Mouse (Mus musculus) brain, adult 2 months (tissue): ENCODE results near the gene Polg.
A peak's percentile ranks its signal among the peaks of the same experiment; 100 is the strongest.

ENCODE experiments used
- DNase-seq: peaks from one replicate; pipeline ENCODE4 v3.0.0; 2011; ENCODE audit warnings: low read depth, low spot score

Gene Polg

DNA sequence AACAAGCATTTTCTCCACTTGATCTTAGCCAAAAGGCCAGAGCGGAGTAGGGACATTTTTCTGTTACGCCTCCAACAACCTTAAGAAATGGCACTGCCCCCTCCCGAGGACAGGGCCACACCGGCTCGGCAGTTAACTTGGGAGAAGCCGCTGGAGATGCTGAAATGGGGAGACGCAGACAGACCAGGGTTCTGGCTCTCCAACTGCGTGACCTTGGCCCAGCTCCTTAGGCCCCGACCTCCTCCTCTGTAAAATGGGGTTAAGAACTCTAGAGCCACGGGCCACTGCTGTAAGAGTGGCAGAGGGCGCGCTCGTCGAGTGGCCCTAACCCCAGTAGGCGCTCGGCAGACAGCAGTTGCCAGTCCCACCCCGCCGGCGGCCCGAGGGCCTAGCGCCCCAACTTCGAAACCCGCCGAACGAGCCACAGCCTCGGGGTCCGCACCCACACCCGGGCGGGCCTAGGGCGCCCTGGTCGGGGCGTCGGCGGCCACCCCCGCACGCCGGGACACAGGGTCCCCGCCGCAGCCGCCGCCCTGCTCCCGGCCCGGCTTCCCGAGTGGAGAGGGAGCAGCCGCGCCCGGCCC is 609 bp downstream of the Polg start:
- DNase-seq, result peak; percentile 42

DNA sequence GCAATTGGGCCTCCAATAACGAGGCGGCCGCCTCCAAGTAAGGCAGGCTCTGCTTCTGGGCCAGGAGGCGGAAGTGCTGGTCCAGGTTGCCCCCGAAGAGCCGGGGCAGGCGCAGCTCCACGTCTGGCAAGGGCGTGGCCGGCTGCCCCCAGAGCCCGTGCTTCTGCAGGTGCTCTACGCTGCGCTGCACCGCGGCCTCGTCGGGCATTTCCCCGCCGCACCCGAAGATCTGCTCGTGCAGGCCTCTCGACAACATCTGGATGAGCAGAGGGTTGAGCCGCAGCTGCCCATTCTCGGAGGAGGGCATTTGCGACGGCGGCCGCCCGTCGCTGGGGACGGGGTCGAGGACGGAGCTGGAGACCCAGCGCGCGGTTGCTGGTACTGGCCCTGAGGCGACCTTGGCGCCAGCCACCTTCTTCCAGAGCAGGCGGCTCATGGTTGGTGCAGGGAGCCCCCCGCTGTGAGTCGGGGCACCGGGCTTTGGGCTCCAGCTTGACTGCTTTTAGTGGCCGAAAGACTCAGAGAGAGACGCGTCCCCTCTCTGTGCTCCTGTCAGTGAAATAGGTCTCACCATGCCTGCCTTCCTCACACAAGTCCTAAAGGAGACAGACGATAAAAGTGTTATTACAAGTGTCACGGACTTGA is 1.3 kb downstream of the Polg start:
- no peak for DNase-seq

GRCm38 (mm10) chr7:79463376-79464077 is 2.6 kb downstream of the Polg start:
- peak; percentile 20 for DNase-seq

GRCm38 (mm10) chr7:79461721-79462120 is 4.4 kb downstream of the Polg start:
- no peak for DNase-seq

DNA sequence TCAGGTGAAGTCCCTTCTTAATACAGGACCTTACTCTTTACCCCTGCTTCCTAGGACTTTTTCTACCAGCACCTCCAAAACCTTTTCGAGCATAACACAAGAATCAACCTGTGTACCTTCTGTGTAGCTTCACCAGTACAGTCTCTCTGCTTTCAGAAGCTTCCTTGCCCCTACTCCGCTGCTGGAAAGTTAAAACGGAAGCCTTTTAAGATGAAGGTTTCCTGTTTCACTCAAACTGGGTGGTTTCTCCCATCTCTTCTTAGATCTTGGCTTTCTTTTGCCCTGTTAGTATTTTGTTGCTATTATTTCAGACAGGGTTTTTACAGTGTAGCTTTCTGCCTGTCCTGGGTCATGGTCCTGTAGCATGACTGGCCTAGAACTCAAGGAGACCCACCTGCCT is 18.7 kb downstream of the Polg start:
- no peak for DNase-seq

DNA sequence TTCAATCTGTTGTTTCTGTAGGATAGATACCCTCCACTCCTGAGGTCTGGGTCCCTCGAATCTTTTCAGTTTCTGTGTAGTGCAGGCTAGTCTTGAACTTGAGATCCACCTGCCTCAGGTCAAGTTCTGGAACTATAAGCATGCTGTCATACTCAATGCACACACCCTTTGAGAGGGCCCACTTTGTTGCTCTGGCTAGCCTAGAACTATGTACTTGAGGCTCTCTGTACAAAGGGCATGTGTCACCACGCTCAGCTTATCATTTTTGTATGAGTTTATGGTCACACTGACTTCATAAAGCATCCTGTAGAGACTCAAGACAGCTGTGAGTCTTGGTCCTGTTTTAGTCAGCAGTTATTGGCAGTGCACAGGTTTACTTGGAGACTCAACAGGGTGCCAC is 19.1 kb downstream of the Polg start:
- DNase-seq, result no peak

DNA sequence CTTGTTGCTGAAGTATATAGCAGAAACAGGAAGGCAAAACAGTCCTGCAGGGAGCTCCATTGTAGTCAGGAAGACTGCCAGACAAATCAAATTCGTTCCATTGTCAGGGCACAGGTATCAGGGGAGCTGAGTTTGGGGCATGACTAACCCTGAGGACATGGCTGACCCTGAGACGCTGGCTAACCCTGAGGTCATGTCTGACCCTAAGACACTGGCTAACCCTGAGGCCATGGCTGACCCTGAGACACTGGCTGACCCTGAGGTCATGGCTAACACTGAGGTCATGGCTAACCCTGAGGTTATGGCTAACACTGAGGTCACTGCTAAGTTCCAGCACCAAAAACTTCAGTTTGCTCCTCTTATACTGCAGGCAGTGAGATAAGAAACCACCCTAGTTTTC is 26.1 kb downstream of the Polg start:
- DNase-seq, result no peak

GRCm38 (mm10) chr7:79428243-79428642 is 37.9 kb downstream of the Polg start:
- DNase-seq, result no peak

DNA sequence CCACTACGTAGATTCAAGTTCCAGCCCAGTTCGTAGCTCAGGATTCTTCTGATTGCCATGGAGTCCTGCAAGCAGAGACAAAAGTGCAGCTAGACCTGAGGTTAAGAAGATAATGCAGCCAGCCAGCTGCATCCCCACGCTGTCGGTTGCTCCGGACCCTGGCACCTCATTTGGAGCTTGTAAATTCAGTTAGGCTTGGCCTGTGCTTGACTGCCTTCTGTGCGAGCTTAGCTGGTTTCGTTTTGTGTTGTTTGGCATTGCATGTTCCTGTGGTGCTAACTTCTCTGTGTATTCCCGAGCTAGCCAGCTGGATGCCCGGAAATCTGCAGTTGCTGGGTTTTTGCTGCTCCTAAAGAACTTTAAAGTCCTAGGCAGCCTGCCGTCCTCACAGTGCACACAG is 40.4 kb downstream of the Polg start:
- DNase-seq, result peak; percentile 13

DNA sequence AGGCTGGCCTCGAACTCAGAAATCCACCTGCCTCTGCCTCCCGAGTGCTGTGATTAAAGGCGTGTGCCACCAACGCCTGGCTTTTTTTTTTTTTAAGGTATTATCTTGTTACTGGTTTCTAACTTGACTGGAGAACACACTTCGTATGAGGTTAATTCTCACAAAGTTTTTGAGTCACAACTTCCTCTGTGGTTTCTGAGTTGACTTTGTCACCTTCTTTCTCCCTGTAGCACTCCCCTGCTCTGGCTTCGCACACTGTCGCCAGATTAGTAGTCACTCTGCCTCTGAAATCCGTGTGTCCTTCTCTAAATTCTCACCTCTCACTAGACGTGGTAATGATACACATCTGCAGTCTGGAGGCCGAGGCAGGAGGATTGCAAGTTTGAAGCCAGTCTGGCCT is 43.3 kb downstream of the Polg start:
- no peak for DNase-seq

DNA sequence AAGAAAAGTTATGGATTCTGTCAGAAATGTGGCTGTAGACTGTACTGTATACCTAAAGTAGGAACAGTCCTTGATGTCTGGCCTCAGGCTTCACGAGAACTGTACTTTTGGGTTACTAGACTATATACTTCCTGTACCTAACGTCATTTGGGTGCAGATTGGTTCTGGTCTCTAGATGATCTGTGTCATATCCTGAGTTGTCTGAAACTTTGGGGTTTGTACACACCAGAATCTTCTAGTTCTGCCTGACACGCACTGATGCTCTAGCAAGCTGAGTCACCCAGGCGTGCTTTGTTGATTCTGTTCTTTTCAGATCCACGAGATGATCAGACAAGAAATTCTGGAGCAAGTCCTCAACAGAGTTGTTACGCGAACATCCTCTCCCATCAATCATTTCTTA is 46.2 kb downstream of the Polg start:
- no peak for DNase-seq

DNA sequence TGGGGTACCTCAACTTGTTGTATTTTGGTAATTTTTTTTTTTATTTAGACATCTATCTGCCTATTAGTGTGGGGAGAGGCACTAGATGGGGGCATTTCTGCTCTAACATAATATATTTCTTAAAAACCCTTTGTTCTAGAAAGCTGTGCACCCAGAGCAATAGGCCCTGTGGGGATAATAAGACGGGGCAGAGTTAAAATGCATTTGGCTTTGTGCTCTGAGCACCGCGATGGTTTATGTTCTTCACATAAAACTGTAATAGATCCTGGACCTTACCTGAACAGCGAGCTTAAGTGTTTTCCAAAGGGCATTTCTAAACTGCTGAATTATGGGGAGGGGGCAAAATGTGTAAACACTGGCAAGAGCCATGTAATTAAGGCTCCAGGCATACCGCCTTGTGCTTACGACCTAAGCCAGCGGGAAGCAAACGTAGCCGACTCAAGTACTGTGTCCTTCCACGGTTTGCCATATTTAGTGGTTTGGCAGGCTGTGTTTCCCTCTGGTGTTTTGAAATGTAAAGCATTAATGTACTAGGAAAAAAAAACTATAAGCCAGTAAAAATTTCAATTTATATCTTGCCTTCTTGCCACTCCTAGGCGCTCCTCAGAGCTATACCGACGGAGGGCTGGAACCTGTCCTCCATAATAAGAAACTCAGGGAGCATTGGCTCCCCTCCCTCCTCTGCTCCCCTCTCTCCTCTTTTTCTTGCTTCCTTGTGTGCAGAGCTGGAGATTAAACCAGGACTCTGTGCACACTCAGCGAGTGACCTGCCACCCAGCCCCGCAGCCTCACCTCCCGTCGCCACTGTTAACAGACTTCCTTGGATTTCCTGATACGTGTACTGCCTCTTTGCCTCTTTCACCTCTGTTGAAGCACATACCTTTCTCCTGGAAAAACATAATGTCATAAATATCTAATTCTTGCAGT is 51.5 kb downstream of the Polg start:
- no peak for DNase-seq

- DNase-seq, result no peak
Measured at GRCm38 (mm10) chr7:79400296-79400695, 65.9 kb downstream of the Polg start.

GRCm38 (mm10) chr7:79398971-79399370 is 67.2 kb downstream of the Polg start:
- DNase-seq, result no peak

GRCm38 (mm10) chr7:79398426-79398825 is 67.7 kb downstream of the Polg start:
- no peak for DNase-seq

DNA sequence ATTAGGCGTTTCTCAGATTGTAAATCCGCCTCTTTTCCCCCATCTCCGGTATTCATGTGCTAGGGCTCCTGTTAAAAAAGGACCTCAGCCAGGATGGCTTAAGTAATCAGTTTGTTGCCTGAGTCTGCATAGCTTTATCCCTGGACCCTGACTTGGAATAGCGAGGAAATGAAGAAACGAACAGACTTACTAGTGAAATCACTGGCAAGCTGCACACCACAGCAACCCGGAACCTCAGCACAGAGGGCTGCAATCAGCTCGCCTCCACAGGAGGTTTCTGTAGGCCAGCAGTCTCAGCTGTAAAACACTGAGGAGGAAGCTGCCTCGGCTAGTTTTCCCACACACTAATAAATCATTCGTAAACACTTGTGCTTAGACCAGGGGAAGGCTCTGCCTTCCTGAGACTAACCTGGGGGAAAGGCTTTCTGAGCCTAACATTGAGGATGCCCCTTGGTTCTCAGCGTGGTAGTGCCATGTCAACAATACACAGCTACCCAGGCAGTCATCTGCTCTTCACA is 68.7 kb downstream of the Polg start:
- DNase-seq, result peak; percentile 20
